Mouse (Mus musculus): Measurements from ENCODE around the gene Pias1. TPM values are rescaled to one million over a fixed set of nuclear protein-coding genes. Genes with fewer than 3 reads are reported as not detected.

Pias1 gene
- total and polyA plus RNA-seq, 3 experiments: 7.7 to 21.5 TPM; not detected in 1

DNA sequence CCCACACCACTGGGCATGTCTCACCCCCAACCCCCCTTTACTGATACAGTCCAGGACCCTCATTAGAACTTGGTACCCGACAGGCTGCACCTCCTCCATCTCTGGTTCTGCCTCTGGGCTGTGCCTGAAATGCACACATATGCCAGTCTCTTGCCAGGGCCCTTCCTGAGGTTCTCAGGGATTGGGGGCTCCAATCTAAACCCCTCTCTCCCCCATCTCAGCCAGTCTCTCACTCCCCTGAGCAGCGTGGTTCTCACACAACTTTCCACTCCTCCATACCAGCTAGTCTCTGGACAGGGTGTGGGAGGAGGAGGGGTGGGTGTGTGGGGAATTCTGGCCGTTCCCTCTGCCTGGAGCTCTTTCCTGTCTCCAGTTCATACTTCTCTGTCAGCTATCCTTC is 150.1 kb downstream of the Pias1 start:
- TF ChIP-seq ZMIZ1 (IDR thresholded peaks at IDR 0.05; ENCODE audit: low read depth, low read length): no peak
- no peak for TF ChIP-seq RCOR1 (IDR thresholded peaks at IDR 0.05; ENCODE audit: low read depth, low read length)
- TF ChIP-seq USF1 (IDR thresholded peaks at IDR 0.05; ENCODE audit: low read depth, low read length): no peak
- TF ChIP-seq CTCF (IDR thresholded peaks at IDR 0.05 in 2 of 3, conservative IDR thresholded peaks at IDR 0.05 in 1 of 3; ENCODE audit: control insufficient read depth in 1 of 3, insufficient read depth in 1 of 3, low read depth in 2 of 3, low read length in 3 of 3, poor library complexity in 1 of 3, severe bottlenecking in 1 of 3): no peak
- TF ChIP-seq POLR2AphosphoS2 (IDR thresholded peaks at IDR 0.05; ENCODE audit: low read length): no peak
- TF ChIP-seq ZKSCAN1 (IDR thresholded peaks at IDR 0.05; ENCODE audit: low read depth, low read length): no peak
- TF ChIP-seq GABPA (IDR thresholded peaks at IDR 0.05; ENCODE audit: low read depth, low read length): no peak
- no peak for TF ChIP-seq ZC3H11A (IDR thresholded peaks at IDR 0.05; ENCODE audit: low read depth, low read length)
- no peak for TF ChIP-seq EP300 (IDR thresholded peaks at IDR 0.05; ENCODE audit: low read depth in 1 of 2, low read length in 2 of 2)
- no peak for TF ChIP-seq USF2 (IDR thresholded peaks at IDR 0.05; ENCODE audit: borderline replicate concordance in 1 of 2, insufficient read depth in 1 of 2, low read depth in 1 of 2, low read length in 2 of 2)
- no peak for TF ChIP-seq E2F4 (IDR thresholded peaks at IDR 0.05; ENCODE audit: borderline replicate concordance, low read depth, low read length)
- H3K27me3 ChIP-seq (ENCODE audit: control insufficient read depth in 1 of 2, insufficient read depth in 2 of 2, low read length in 2 of 2): no peaks in the 10 kb centered on the region
- peaks cover 0 to 8% of the 10 kb centered on the region in 2 experiments; a peak in 2 of 4 replicates for H3K36me3 ChIP-seq (ENCODE audit: control insufficient read depth in 1 of 2, insufficient read depth in 2 of 2, low read length in 2 of 2)
- peak overlapping the region; percentile 71 for H3K9ac ChIP-seq (ENCODE audit: control insufficient read depth, low read depth, low read length, poor library complexity, severe bottlenecking)
- H3K4me3 ChIP-seq (ENCODE audit: control insufficient read depth in 1 of 2, insufficient read depth in 1 of 2, low read depth in 2 of 2, low read length in 2 of 2): peak overlapping the region; percentile 52 to 63
- no peaks in the 10 kb centered on the region for H3K9me3 ChIP-seq (replicated peaks; ENCODE audit: insufficient read depth, low read length)
- H3K27ac ChIP-seq (ENCODE audit: control insufficient read depth, low read depth, low read length): no peak overlapping the region
- DNase-seq (ENCODE audit: low read depth, low spot score): no peak
- peaks cover 3 to 22% of the 10 kb centered on the region in 2 experiments for H3K4me1 ChIP-seq (ENCODE audit: control insufficient read depth in 1 of 2, insufficient read depth in 2 of 2, low read length in 2 of 2)
- H3K79me2 ChIP-seq (ENCODE audit: control insufficient read depth, insufficient read depth, low read length, poor library complexity): peaks cover 9% of the 10 kb centered on the region

DNA sequence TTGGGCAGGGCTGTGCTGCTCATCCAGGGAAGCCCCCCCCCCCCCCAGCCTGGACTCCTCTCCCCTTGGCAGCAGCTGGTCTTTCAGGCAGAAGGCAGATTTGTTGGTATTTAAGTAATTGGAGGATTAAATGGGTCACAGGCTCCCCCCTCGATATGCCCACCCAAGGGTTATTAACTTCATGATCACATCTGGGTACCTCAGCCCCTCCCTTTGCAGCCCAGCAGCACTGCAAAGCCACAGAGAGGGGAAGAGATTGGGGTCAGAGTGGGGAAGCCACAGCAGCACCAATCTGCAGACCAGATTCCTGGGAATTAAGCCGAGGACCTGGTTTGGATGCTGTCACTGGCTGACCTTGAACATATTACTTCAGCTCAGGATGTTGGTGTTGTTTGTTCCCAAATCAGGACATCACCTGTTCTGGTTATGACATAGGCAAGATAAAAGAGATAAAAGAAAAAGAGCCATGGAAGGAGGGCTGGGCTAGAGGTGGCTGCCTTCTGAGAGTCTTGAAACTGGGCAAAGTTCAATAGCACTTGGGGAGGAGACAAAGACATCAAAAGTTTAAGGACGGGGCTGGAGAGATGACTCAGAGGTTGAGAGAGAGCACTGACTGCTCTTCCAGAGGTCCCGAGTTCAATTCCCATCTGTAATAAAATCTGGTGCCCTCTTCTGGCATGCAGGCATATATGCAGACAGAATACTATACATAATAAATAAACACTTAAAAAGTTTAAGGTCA is 151.8 kb downstream of the Pias1 start:
- peaks cover 0 to 8% of the 10 kb centered on the region in 2 experiments; a peak in 2 of 4 replicates for H3K36me3 ChIP-seq (ENCODE audit: control insufficient read depth in 1 of 2, insufficient read depth in 2 of 2, low read length in 2 of 2)
- TF ChIP-seq CTCF (IDR thresholded peaks at IDR 0.05 in 2 of 3, conservative IDR thresholded peaks at IDR 0.05 in 1 of 3; ENCODE audit: control insufficient read depth in 1 of 3, insufficient read depth in 1 of 3, low read depth in 2 of 3, low read length in 3 of 3, poor library complexity in 1 of 3, severe bottlenecking in 1 of 3) (peak in 2 of 3 experiments; percentile 23 to 52; a peak in 3 of 6 replicates), MYB (IDR thresholded peaks at IDR 0.05; ENCODE audit: low read depth, low read length) (no peak), POLR2AphosphoS5 (IDR thresholded peaks at IDR 0.05; ENCODE audit: borderline replicate concordance, low read depth, low read length) (no peak), MAFK (IDR thresholded peaks at IDR 0.05; ENCODE audit: borderline replicate concordance, low read depth, low read length) (no peak), POLR2AphosphoS2 (IDR thresholded peaks at IDR 0.05; ENCODE audit: low read length) (no peak), BHLHE40 (IDR thresholded peaks at IDR 0.05; ENCODE audit: borderline replicate concordance, low read depth, low read length) (no peak), RAD21 (IDR thresholded peaks at IDR 0.05; ENCODE audit: low read depth, low read length) (peak; percentile 26), TBP (IDR thresholded peaks at IDR 0.05; ENCODE audit: low read depth, low read length) (no peak), ZC3H11A (IDR thresholded peaks at IDR 0.05; ENCODE audit: low read depth, low read length) (peak; percentile 35; the same call in 1 of the 2 replicates), SMC3 (IDR thresholded peaks at IDR 0.05; ENCODE audit: low read depth, low read length) (peak; percentile 53)
- H3K79me2 ChIP-seq (ENCODE audit: control insufficient read depth, insufficient read depth, low read length, poor library complexity): peaks cover 9% of the 10 kb centered on the region
- DNase-seq (ENCODE audit: low read depth, low spot score): peak; percentile 38
- peaks cover 3 to 22% of the 10 kb centered on the region in 2 experiments for H3K4me1 ChIP-seq (ENCODE audit: control insufficient read depth in 1 of 2, insufficient read depth in 2 of 2, low read length in 2 of 2)
- no peak overlapping the region for H3K27ac ChIP-seq (ENCODE audit: control insufficient read depth, low read depth, low read length)
- H3K27me3 ChIP-seq (ENCODE audit: control insufficient read depth in 1 of 2, insufficient read depth in 2 of 2, low read length in 2 of 2): 0 out of 4 replicates have a peak, but pooled peaks cover 2 to 3% of the 10 kb centered on the region in 2 experiments
- no peak overlapping the region for H3K4me3 ChIP-seq (ENCODE audit: control insufficient read depth in 1 of 2, insufficient read depth in 1 of 2, low read depth in 2 of 2, low read length in 2 of 2)
- H3K9me3 ChIP-seq (replicated peaks; ENCODE audit: insufficient read depth, low read length): no peaks in the 10 kb centered on the region
- no peak overlapping the region for H3K9ac ChIP-seq (ENCODE audit: control insufficient read depth, low read depth, low read length, poor library complexity, severe bottlenecking)

Data from MEL (cell line).